In genomic region chr6:120162928-120163327, GRCm38 (mm10) we compare ENCODE assay signal across 27 mouse cellular contexts.
"Had no signal": no experiment of that assay in that cellular context is flagged by ENCODE, and none has a peak within 500 bp of the region (broad histone marks: within the 10 kb centered on the region; RNA-seq: fewer than 3 reads in every experiment).

No protein-coding gene starts in this region.

- H3K36me3 ChIP-seq: embryonic facial prominence, embryonic 10.5 days; embryonic facial prominence, embryonic 12.5 days; embryonic facial prominence, embryonic 13.5 days; embryonic facial prominence, embryonic 15.5 days; forebrain, embryonic 10.5 days; forebrain, embryonic 12.5 days; forebrain, embryonic 15.5 days had no signal

- DNase-seq: cerebellum, adult 8-10 months; cerebellum, adult 9-10 months; cerebellum, adult 9-11 months; cerebellum, postnatal 10 days; cerebellum, postnatal 14 days; cerebellum, postnatal 25 days; cerebellum, postnatal 36 days; embryo, embryonic 11 days; forebrain, postnatal 0 days; gastrocnemius, adult 2 months; gastrocnemius, postnatal 10 days; gastrocnemius, postnatal 14 days; gastrocnemius, postnatal 25 days; gastrocnemius, postnatal 36 days; heart, adult 18-20 months; heart, adult 2 months had no signal

- H3K9me3 ChIP-seq: embryonic facial prominence, embryonic 10.5 days; embryonic facial prominence, embryonic 12.5 days; embryonic facial prominence, embryonic 13.5 days; embryonic facial prominence, embryonic 15.5 days; forebrain, embryonic 10.5 days; forebrain, embryonic 12.5 days; forebrain, embryonic 13.5 days; forebrain, embryonic 15.5 days had no signal

- H3K27ac ChIP-seq: embryonic facial prominence, embryonic 10.5 days; embryonic facial prominence, embryonic 12.5 days; embryonic facial prominence, embryonic 13.5 days; embryonic facial prominence, embryonic 15.5 days; forebrain, embryonic 10.5 days; forebrain, embryonic 12.5 days; forebrain, embryonic 13.5 days; forebrain, embryonic 15.5 days; gastrocnemius, adult 2 months; heart, adult 2 months had no signal

- H3K4me2 ChIP-seq: embryonic facial prominence, embryonic 12.5 days; embryonic facial prominence, embryonic 13.5 days; embryonic facial prominence, embryonic 15.5 days; forebrain, embryonic 12.5 days; forebrain, embryonic 13.5 days; forebrain, embryonic 15.5 days had no signal

- H3K4me3 ChIP-seq: embryonic facial prominence, embryonic 10.5 days; embryonic facial prominence, embryonic 12.5 days; embryonic facial prominence, embryonic 13.5 days; embryonic facial prominence, embryonic 15.5 days; erythroblast, embryonic 14.5 days; forebrain, embryonic 10.5 days; forebrain, embryonic 12.5 days; forebrain, embryonic 13.5 days; forebrain, embryonic 15.5 days; gastrocnemius, adult 2 months; heart, adult 2 months had no signal

- H3K9ac ChIP-seq: embryonic facial prominence, embryonic 12.5 days; embryonic facial prominence, embryonic 13.5 days; embryonic facial prominence, embryonic 15.5 days; forebrain, embryonic 12.5 days; forebrain, embryonic 13.5 days; forebrain, embryonic 15.5 days; forebrain, postnatal 0 days had no signal

- ATAC-seq: forebrain, embryonic 13.5 days; forebrain, embryonic 14.5 days; forebrain, embryonic 15.5 days; forebrain, embryonic 16.5 days; forebrain, postnatal 0 days had no signal

- H3K27me3 ChIP-seq: embryonic facial prominence, embryonic 12.5 days; embryonic facial prominence, embryonic 13.5 days; embryonic facial prominence, embryonic 15.5 days; forebrain, embryonic 12.5 days; forebrain, embryonic 13.5 days; forebrain, embryonic 15.5 days had no signal
